Mouse (Mus musculus): ENCODE data around the gene BC049352.

- no peak for TF ChIP-seq CHD1 (IDR thresholded peaks at IDR 0.05; ENCODE audit: low read depth, low read length)
- TF ChIP-seq POLR2AphosphoS2 (IDR thresholded peaks at IDR 0.05; ENCODE audit: low read length): no peak
- TF ChIP-seq SMC3 (IDR thresholded peaks at IDR 0.05; ENCODE audit: low read depth, low read length): no peak
- no peak for TF ChIP-seq TAL1 (IDR thresholded peaks at IDR 0.05; ENCODE audit: low read length)
These were observed 92.8 kb downstream of the BC049352 start for GRCm38 (mm10) chr9:45274635-45275034.
